Mouse (Mus musculus) midbrain, postnatal 0 days (tissue): ENCODE results near the gene Zap70. TPM values are rescaled to one million over a fixed set of nuclear protein-coding genes. Genes with fewer than 3 reads are reported as not detected.

Source experiments
- ATAC-seq: fragments of 200-750 bp; cut with Nextera tagmentation; 2 replicates; pipeline ENCODE4 v1.8.0; 2017; ENCODE audit warnings: moderate number of reproducible peaks, mild to moderate bottlenecking, moderate TSS enrichment, moderate library complexity; ENCODE audit not compliant: low FRiP score
- DNase-seq: peaks from one replicate; pipeline ENCODE4 v3.0.0-alpha.2; 2015; ENCODE audit warnings: low spot score
- H3K27ac ChIP-seq: fragments of 300-500 bp; sonication (generic); 2 replicates; pipeline ENCODE4 v1.5.1; 2014; ENCODE audit warnings: low read depth, mild to moderate bottlenecking, low read length, mixed read lengths
- H3K27me3 ChIP-seq: fragments of 300-500 bp; sonication (generic); 2 replicates; pipeline ENCODE4 v1.6.1; 2014; ENCODE audit warnings: low read length, control low read depth, mixed read lengths; ENCODE audit not compliant: insufficient read depth
- H3K36me3 ChIP-seq: fragments of 300-500 bp; sonication (generic); 2 replicates; pipeline ENCODE4 v1.6.1; 2014; ENCODE audit warnings: low read length, control low read depth, mixed read lengths; ENCODE audit not compliant: insufficient read depth
- H3K4me1 ChIP-seq: fragments of 300-500 bp; sonication (generic); 2 replicates; pipeline ENCODE4 v1.6.1; 2014; ENCODE audit warnings: mild to moderate bottlenecking, control low read depth, antibody characterized with exemption, low read length, mixed read lengths; ENCODE audit not compliant: insufficient read depth
- H3K4me2 ChIP-seq: fragments of 300-500 bp; sonication (generic); 2 replicates; pipeline ENCODE4 v1.6.1; 2014; ENCODE audit warnings: low read depth, mild to moderate bottlenecking, low read length, mixed read lengths; ENCODE audit not compliant: poor library complexity, severe bottlenecking
- H3K4me3 ChIP-seq: fragments of 300-500 bp; sonication (generic); 2 replicates; pipeline ENCODE4 v1.5.1; 2014; ENCODE audit warnings: low read depth, mild to moderate bottlenecking, low read length, moderate library complexity
- H3K9ac ChIP-seq: fragments of 300-500 bp; sonication (generic); replicated peaks from 2 replicates; pipeline ENCODE4 v1.6.1; 2014; ENCODE audit warnings: mild to moderate bottlenecking, low read length, moderate library complexity, mixed read lengths; ENCODE audit not compliant: poor library complexity, severe bottlenecking
- H3K9me3 ChIP-seq: fragments of 300-500 bp; sonication (generic); 2 replicates; pipeline ENCODE4 v1.6.1; 2016; ENCODE audit warnings: low read length, control low read depth
- CTCF ChIP-seq: IDR thresholded peaks from 2 replicates; pipeline ENCODE4 v1.5.1; 2016; ENCODE audit warnings: antibody characterized with exemption, mild to moderate bottlenecking
- WGBS: fragments of 180-500 bp; shearing (Covaris S2); extraction: QIAGEN DNeasy Blood & Tissue Kit; methylation state at CpG from one replicate; pipeline ENCODE4 v1.1.7; 2014; 5-methylcytosine and 5-hydroxymethylcytosine counted together
- polyA plus RNA-seq: library from polyadenylated mRNA; unstranded; fragments of >200 nt; fragmentation: Nextera tagmentation; extraction: Ambion mirVana; gene quantifications from 2 replicates; pipeline ENCODE4 v1.2.1, GENCODE M21; 2015
- total RNA-seq: library from RNA; depleted of rRNA; stranded (reverse); fragments of >200 nt; gene quantifications from 2 replicates; pipeline ENCODE4 v1.2.3, GENCODE M21; 2014; rRNA removed

The Zap70 gene
- 2.2 and 3.3 TPM in 2 replicates for total RNA-seq
- 2.4 and 2.6 TPM in 2 replicates for polyA plus RNA-seq

- no peak within 1 kb of the TSS for H3K27ac ChIP-seq
- 84% methylated on average over 11 of the region's 11 CpGs for WGBS
- ATAC-seq (no peak), DNase-seq (no peak)
- no peak within 1 kb of the TSS for H3K9ac ChIP-seq
- no peak within 1 kb of the TSS for H3K4me2 ChIP-seq
- H3K9me3 ChIP-seq = no peaks in the 10 kb centered on the region
- H3K27me3 ChIP-seq = no peaks in the 10 kb centered on the region
- H3K4me1 ChIP-seq = no peaks in the 10 kb centered on the region
- no peaks in the 10 kb centered on the region for H3K36me3 ChIP-seq
- no peak for TF ChIP-seq CTCF
- no peak within 1 kb of the TSS for H3K4me3 ChIP-seq
Observed at GRCm38 (mm10) chr1:36761568-36761967, at the start of gene Zap70. Gene Zap70 (plus strand): TSS chr1:36761798.

GRCm38 (mm10) chr1:36714311-36714710, 47.3 kb upstream of the Zap70 start, which contains the start of gene Actr1b:
Gene Actr1b (minus strand): TSS chr1:36714422.
- 81% methylated on average over 5 of the region's 5 CpGs for WGBS
- Histone ChIP-seq H3K27me3 (no peaks in the 10 kb centered on the region), H3K27ac (no peak within 1 kb of the TSS), H3K9me3 (no peaks in the 10 kb centered on the region), H3K36me3 (no peaks in the 10 kb centered on the region), H3K4me3 (no peak within 1 kb of the TSS), H3K4me1 (no peaks in the 10 kb centered on the region), H3K9ac (no peak within 1 kb of the TSS), H3K4me2 (no peak within 1 kb of the TSS)
- ATAC-seq (no peak), DNase-seq (no peak)
- no peak for TF ChIP-seq CTCF

- Histone ChIP-seq H3K4me2 (no peak overlapping the region), H3K4me3 (no peak overlapping the region), H3K9ac (no peak overlapping the region), H3K9me3 (no peaks in the 10 kb centered on the region), H3K36me3 (no peaks in the 10 kb centered on the region), H3K4me1 (no peaks in the 10 kb centered on the region), H3K27ac (no peak overlapping the region), H3K27me3 (no peaks in the 10 kb centered on the region)
- no peak for ATAC-seq
- 78% methylated on average over 1 of the region's 1 CpGs for WGBS
- TF ChIP-seq CTCF = no peak
- DNase-seq = no peak
Observed at GRCm38 (mm10) chr1:36718786-36719185, 42.8 kb upstream of the Zap70 start.

GRCm38 (mm10) chr1:36723146-36724056, 38.2 kb upstream of the Zap70 start:
- Histone ChIP-seq H3K4me3 (no peak overlapping the region), H3K27me3 (no peaks in the 10 kb centered on the region), H3K36me3 (no peaks in the 10 kb centered on the region), H3K9me3 (no peaks in the 10 kb centered on the region), H3K9ac (no peak overlapping the region), H3K4me1 (no peaks in the 10 kb centered on the region), H3K27ac (no peak overlapping the region), H3K4me2 (no peak overlapping the region)
- TF ChIP-seq CTCF = no peak
- no peak for DNase-seq
- no peak for ATAC-seq
- 85% methylated on average over 16 of the region's 16 CpGs for WGBS

GRCm38 (mm10) chr1:36724057-36724431, 37.6 kb upstream of the Zap70 start:
- Histone ChIP-seq H3K9me3 (no peaks in the 10 kb centered on the region), H3K4me1 (no peaks in the 10 kb centered on the region), H3K4me3 (no peak overlapping the region), H3K4me2 (no peak overlapping the region), H3K27ac (no peak overlapping the region), H3K36me3 (no peaks in the 10 kb centered on the region), H3K9ac (no peak overlapping the region), H3K27me3 (no peaks in the 10 kb centered on the region)
- DNase-seq (no peak), ATAC-seq (no peak)
- TF ChIP-seq CTCF = no peak
- 74% methylated on average over 4 of the region's 4 CpGs for WGBS

- peak; percentile 94 for TF ChIP-seq CTCF
- H3K4me1 ChIP-seq = no peaks in the 10 kb centered on the region
- no peaks in the 10 kb centered on the region for H3K9me3 ChIP-seq
- H3K36me3 ChIP-seq = no peaks in the 10 kb centered on the region
- no peak overlapping the region for H3K4me3 ChIP-seq
- 12% methylated on average over 4 of the region's 4 CpGs for WGBS
- ATAC-seq (0 out of 2 replicates have a peak, but pooled peaks have one; percentile 58), DNase-seq (peak; percentile 92)
- no peak overlapping the region for H3K4me2 ChIP-seq
- H3K27me3 ChIP-seq = no peaks in the 10 kb centered on the region
- no peak overlapping the region for H3K9ac ChIP-seq
- no peak overlapping the region for H3K27ac ChIP-seq
Observed at GRCm38 (mm10) chr1:36737300-36737699, 24.3 kb upstream of the Zap70 start.
